Mouse (Mus musculus) hematopoietic stem cell, adult 5-6 weeks (primary cell): Measurements from ENCODE around the gene Tmem191c. TPM values are rescaled to one million over a fixed set of nuclear protein-coding genes. Genes with fewer than 3 reads are reported as not detected.
"Not testable (repeated sequence)": the region's sequence is repeated elsewhere in the genome, so short reads cannot be mapped to it uniquely, and the experiment has no call there.

ENCODE experiments used
- ATAC-seq, 2 experiments: fragments of 125-278 bp in 1 of 2; replicated peaks in 1 of 2; 2 replicates each; pipeline ENCODE4 v1.8.0; 2016 to 2017; ENCODE audit warnings: inconsistent platforms in 2 of 2, mild to moderate bottlenecking in 2 of 2, moderate number of reproducible peaks in 2 of 2, low read depth in 1 of 2, moderate TSS enrichment in 1 of 2; ENCODE audit not compliant: low FRiP score in 2 of 2, poor library complexity in 2 of 2, severe bottlenecking in 2 of 2, insufficient read depth in 1 of 2, low TSS enrichment in 1 of 2
- total RNA-seq: library from RNA; stranded (forward); fragments of 172-1452, 232-1000 nt; gene quantifications from 2 replicates; pipeline ENCODE4 v1.2.3, GENCODE M21; 2017

Gene Tmem191c
- total RNA-seq: 12.4 and 27.3 TPM in 2 replicates

GRCm38 (mm10) chr16:17275721-17276120 lies at the start of gene Tmem191c:
Tmem191c (plus strand) TSS chr16:17276077.
- no peak for ATAC-seq

GRCm38 (mm10) chr16:17226496-17226895 lies 49.4 kb upstream of the Tmem191c start:
- no peak for ATAC-seq

GRCm38 (mm10) chr16:17231523-17231922 lies 44.4 kb upstream of the Tmem191c start:
- ATAC-seq: not testable (repeated sequence)

GRCm38 (mm10) chr16:17232794-17233701 lies 42.8 kb upstream of the Tmem191c start, which contains the start of gene Hic2:
Hic2 (plus strand) TSS chr16:17233572.
- ATAC-seq: peak; percentile 96 to 97

GRCm38 (mm10) chr16:17233702-17234498 lies 42.0 kb upstream of the Tmem191c start:
- peak; percentile 23 to 38; a peak in 2 of 4 replicates for ATAC-seq

GRCm38 (mm10) chr16:17234499-17234895 lies 41.4 kb upstream of the Tmem191c start:
- 0 out of 4 replicates have a peak, but pooled peaks of 1 of the 2 experiments have one; percentile 1 for ATAC-seq

GRCm38 (mm10) chr16:17234916-17235665 lies 40.8 kb upstream of the Tmem191c start:
- ATAC-seq: no peak

- no peak for ATAC-seq
These were observed 38.2 kb upstream of the Tmem191c start for GRCm38 (mm10) chr16:17237634-17238033.

GRCm38 (mm10) chr16:17239409-17239808 lies 36.5 kb upstream of the Tmem191c start:
- no peak for ATAC-seq

GRCm38 (mm10) chr16:17243731-17244130 lies 32.1 kb upstream of the Tmem191c start:
- no peak for ATAC-seq

- ATAC-seq: no peak
These were observed 30.9 kb upstream of the Tmem191c start for GRCm38 (mm10) chr16:17244996-17245395.

GRCm38 (mm10) chr16:17247727-17248126 lies 28.1 kb upstream of the Tmem191c start:
- ATAC-seq: no peak

- ATAC-seq: peak; percentile 46 to 87
These were observed 26.7 kb upstream of the Tmem191c start for GRCm38 (mm10) chr16:17249135-17249534.

GRCm38 (mm10) chr16:17251539-17251938 lies 24.3 kb upstream of the Tmem191c start:
- ATAC-seq: no peak

GRCm38 (mm10) chr16:17252086-17252726 lies 23.7 kb upstream of the Tmem191c start:
- ATAC-seq: no peak

- ATAC-seq: no peak
These were observed 23.0 kb upstream of the Tmem191c start for GRCm38 (mm10) chr16:17252841-17253240.
